Mouse (Mus musculus): Measurements from ENCODE around the gene Ltbr. TPM values are rescaled to one million over a fixed set of nuclear protein-coding genes. Genes with fewer than 3 reads are reported as not detected.

The Ltbr gene
- polyA plus RNA-seq, 1 experiment from 2014 or later = 36.6 TPM

- Histone ChIP-seq H3K4me3 (ENCODE audit: low read depth, low read length) (no peak overlapping the region), H3K36me3 (ENCODE audit: control insufficient read depth, insufficient read depth, low read length) (no peaks in the 10 kb centered on the region), H3K27me3 (ENCODE audit: control insufficient read depth, insufficient read depth, low read length) (no peaks in the 10 kb centered on the region), H3K4me1 (ENCODE audit: control insufficient read depth, insufficient read depth, low read length) (no peaks in the 10 kb centered on the region), H3K9me3 (ENCODE audit: control insufficient read depth, low read length) (no peaks in the 10 kb centered on the region), H3K27ac (replicated peaks; ENCODE audit: low read depth, low read length) (no peak overlapping the region), H3K4me2 (ENCODE audit: low read depth, severe bottlenecking) (no peak overlapping the region), H3K9ac (ENCODE audit: low read length) (no peak overlapping the region)
- 68% methylated on average over 13 of the region's 13 CpGs for WGBS
- DNase-seq (ENCODE audit: low spot score) = no peak
- ATAC-seq (ENCODE audit: insufficient number of reproducible peaks, low FRiP score, low TSS enrichment, low read depth) = no peak
These were observed 47.6 kb downstream of the Ltbr start for GRCm38 (mm10) chr6:125266091-125266490.

- Histone ChIP-seq H3K36me3 (ENCODE audit: control insufficient read depth, insufficient read depth, low read length) (no peaks in the 10 kb centered on the region), H3K27ac (replicated peaks; ENCODE audit: low read depth, low read length) (no peak overlapping the region), H3K9me3 (ENCODE audit: control insufficient read depth, low read length) (no peaks in the 10 kb centered on the region), H3K4me1 (ENCODE audit: control insufficient read depth, insufficient read depth, low read length) (no peaks in the 10 kb centered on the region), H3K9ac (ENCODE audit: low read length) (no peak overlapping the region), H3K4me3 (ENCODE audit: low read depth, low read length) (no peak overlapping the region), H3K27me3 (ENCODE audit: control insufficient read depth, insufficient read depth, low read length) (no peaks in the 10 kb centered on the region), H3K4me2 (ENCODE audit: low read depth, severe bottlenecking) (no peak overlapping the region)
- 55% methylated on average over 10 of the region's 10 CpGs for WGBS
- ATAC-seq (ENCODE audit: insufficient number of reproducible peaks, low FRiP score, low TSS enrichment, low read depth) (no peak), DNase-seq (ENCODE audit: low spot score) (no peak)
These were observed 48.4 kb downstream of the Ltbr start for GRCm38 (mm10) chr6:125265239-125265638.

GRCm38 (mm10) chr6:125264219-125264618 is 49.5 kb downstream of the Ltbr start:
- Histone ChIP-seq H3K9ac (ENCODE audit: low read length) (no peak overlapping the region), H3K9me3 (ENCODE audit: control insufficient read depth, low read length) (no peaks in the 10 kb centered on the region), H3K27me3 (ENCODE audit: control insufficient read depth, insufficient read depth, low read length) (no peaks in the 10 kb centered on the region), H3K4me1 (ENCODE audit: control insufficient read depth, insufficient read depth, low read length) (no peaks in the 10 kb centered on the region), H3K4me3 (ENCODE audit: low read depth, low read length) (no peak overlapping the region), H3K4me2 (ENCODE audit: low read depth, severe bottlenecking) (no peak overlapping the region), H3K36me3 (ENCODE audit: control insufficient read depth, insufficient read depth, low read length) (no peaks in the 10 kb centered on the region), H3K27ac (replicated peaks; ENCODE audit: low read depth, low read length) (no peak overlapping the region)
- DNase-seq (ENCODE audit: low spot score) (no peak), ATAC-seq (ENCODE audit: insufficient number of reproducible peaks, low FRiP score, low TSS enrichment, low read depth) (no peak)
- 86% methylated on average over 9 of the region's 9 CpGs for WGBS

- Histone ChIP-seq H3K4me1 (ENCODE audit: control insufficient read depth, insufficient read depth, low read length) (no peaks in the 10 kb centered on the region), H3K9ac (ENCODE audit: low read length) (no peak overlapping the region)
- WGBS = 82% methylated on average over 10 of the region's 10 CpGs
These were observed 53.6 kb downstream of the Ltbr start for GRCm38 (mm10) chr6:125260006-125260555.

More at GRCm38 (mm10) chr6:125260006-125260555, 53.6 kb downstream of the Ltbr start:
- Histone ChIP-seq H3K27me3 (ENCODE audit: control insufficient read depth, insufficient read depth, low read length) (no peaks in the 10 kb centered on the region), H3K4me3 (ENCODE audit: low read depth, low read length) (no peak overlapping the region), H3K4me2 (ENCODE audit: low read depth, severe bottlenecking) (no peak overlapping the region), H3K27ac (replicated peaks; ENCODE audit: low read depth, low read length) (no peak overlapping the region), H3K36me3 (ENCODE audit: control insufficient read depth, insufficient read depth, low read length) (no peaks in the 10 kb centered on the region), H3K9me3 (ENCODE audit: control insufficient read depth, low read length) (no peaks in the 10 kb centered on the region)
- DNase-seq (ENCODE audit: low spot score) (no peak), ATAC-seq (ENCODE audit: insufficient number of reproducible peaks, low FRiP score, low TSS enrichment, low read depth) (no peak)

Other genes starting within 250 kb of the Ltbr start
- 0.32 TPM in 1 of 2 replicates, not detected in the other for gene Lpar5, start 246.0 kb downstream of the Ltbr start, polyA plus RNA-seq (2014; fragmentation: Nextera tagmentation; extraction: Ambion mirVana)
- 110 and 117 TPM in 2 replicates for gene Chd4, start 217.9 kb downstream of the Ltbr start, polyA plus RNA-seq (2014; fragmentation: Nextera tagmentation; extraction: Ambion mirVana)
- gene Nop2, start 182.0 kb downstream of the Ltbr start, polyA plus RNA-seq (2014; fragmentation: Nextera tagmentation; extraction: Ambion mirVana) = 71.4 and 76.3 TPM in 2 replicates
- 12.7 and 14.5 TPM in 2 replicates for gene Iffo1, start 168.6 kb downstream of the Ltbr start, polyA plus RNA-seq (2014; fragmentation: Nextera tagmentation; extraction: Ambion mirVana)
- 2,642 and 2,787 TPM in 2 replicates for gene Gapdh, start 147.4 kb downstream of the Ltbr start, polyA plus RNA-seq (2014; fragmentation: Nextera tagmentation; extraction: Ambion mirVana)
- gene Ncapd2, start 122.2 kb downstream of the Ltbr start, polyA plus RNA-seq (2014; fragmentation: Nextera tagmentation; extraction: Ambion mirVana) = 181 and 182 TPM in 2 replicates
- gene Mrpl51, start 122.1 kb downstream of the Ltbr start, polyA plus RNA-seq (2014; fragmentation: Nextera tagmentation; extraction: Ambion mirVana) = 216 and 218 TPM in 2 replicates
- 2.3 and 2.6 TPM in 2 replicates for gene Vamp1, start 98.3 kb downstream of the Ltbr start, polyA plus RNA-seq (2014; fragmentation: Nextera tagmentation; extraction: Ambion mirVana)
- 0.82 and 0.87 TPM in 2 replicates for gene Tapbpl, start 82.0 kb downstream of the Ltbr start, polyA plus RNA-seq (2014; fragmentation: Nextera tagmentation; extraction: Ambion mirVana)
- 0.89 and 1.4 TPM in 2 replicates for gene Cd27, start 76.9 kb downstream of the Ltbr start, polyA plus RNA-seq (2014; fragmentation: Nextera tagmentation; extraction: Ambion mirVana)
- gene Tuba3a, start 27.8 kb downstream of the Ltbr start, polyA plus RNA-seq (2014; fragmentation: Nextera tagmentation; extraction: Ambion mirVana) = 0.35 TPM in 1 of 2 replicates, not detected in the other
- gene Scnn1a, start 6.8 kb upstream of the Ltbr start, polyA plus RNA-seq (2014; fragmentation: Nextera tagmentation; extraction: Ambion mirVana) = 1.2 and 1.3 TPM in 2 replicates
- gene Tnfrsf1a, start 35.5 kb upstream of the Ltbr start, polyA plus RNA-seq (2014; fragmentation: Nextera tagmentation; extraction: Ambion mirVana) = 45.4 and 46.6 TPM in 2 replicates
- gene Plekhg6, start 66.9 kb upstream of the Ltbr start, polyA plus RNA-seq (2014; fragmentation: Nextera tagmentation; extraction: Ambion mirVana) = 0.13 and 0.27 TPM in 2 replicates
- gene Cd9, start 180.9 kb upstream of the Ltbr start, polyA plus RNA-seq (2014; fragmentation: Nextera tagmentation; extraction: Ambion mirVana) = 40.2 and 42.4 TPM in 2 replicates
- gene Vwf, start 232.9 kb upstream of the Ltbr start, polyA plus RNA-seq (2014; fragmentation: Nextera tagmentation; extraction: Ambion mirVana) = 6.1 and 6.7 TPM in 2 replicates

All from limb, embryonic 11.5 days (tissue).